Mouse (Mus musculus) stomach, postnatal 0 days (tissue): ENCODE data around the gene Lrrtm3.

ENCODE experiments used
- CTCF ChIP-seq: IDR thresholded peaks from 2 replicates; pipeline ENCODE4 v1.5.1; 2016; ENCODE audit warnings: antibody characterized with exemption, low read depth, mild to moderate bottlenecking, moderate library complexity
- EP300 ChIP-seq: optimal IDR thresholded peaks from 2 replicates; pipeline ENCODE3; 2016; ENCODE audit warnings: antibody characterized with exemption

- TF ChIP-seq EP300: no peak
- TF ChIP-seq CTCF: no peak
Observed at GRCm38 (mm10) chr10:63994251-63994650, 95.8 kb downstream of the Lrrtm3 start.
